Mouse (Mus musculus): ENCODE results near the gene Dscaml1. TPM values are rescaled to one million over a fixed set of nuclear protein-coding genes. Genes with fewer than 3 reads are reported as not detected.

Gene Dscaml1
- polyA plus RNA-seq, 1 experiment from 2014 or later = not detected

GRCm38 (mm10) chr9:45465396-45466019 is 39.1 kb downstream of the Dscaml1 start:
- no peaks in the 10 kb centered on the region for H3K4me1 ChIP-seq
- H3K27me3 ChIP-seq (replicated peaks) = no peaks in the 10 kb centered on the region
- no peak for ATAC-seq
- H3K36me3 ChIP-seq = no peaks in the 10 kb centered on the region
- no peak overlapping the region for H3K9ac ChIP-seq
- WGBS (ENCODE audit: insufficient replicate concordance) = 61% methylated on average over 6 of the region's 6 CpGs
- no peaks in the 10 kb centered on the region for H3K9me3 ChIP-seq (replicated peaks)
- no peak overlapping the region for H3K4me2 ChIP-seq
- no peak overlapping the region for H3K27ac ChIP-seq
- H3K4me3 ChIP-seq = no peak overlapping the region

DNA sequence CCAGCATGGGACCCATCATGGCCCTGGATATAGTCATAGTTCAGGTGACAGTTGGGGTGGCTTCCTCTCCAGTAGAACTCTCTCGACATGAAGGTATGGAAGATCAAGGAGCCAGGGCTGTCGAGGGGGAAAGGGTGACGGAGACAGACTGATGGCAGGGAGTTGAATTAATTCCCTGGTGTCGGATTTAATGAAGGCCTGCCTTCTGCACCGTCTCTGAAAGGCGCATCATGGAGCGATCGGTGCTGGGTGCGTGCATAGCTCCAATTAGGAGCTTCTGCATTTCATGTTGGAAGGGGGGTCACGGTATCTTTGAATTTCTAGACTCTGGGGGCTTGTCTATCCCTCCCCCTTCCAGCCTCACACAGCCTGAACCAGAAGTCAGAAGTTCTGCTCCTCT is 41.8 kb downstream of the Dscaml1 start:
- H3K27ac ChIP-seq = no peak overlapping the region
- H3K9ac ChIP-seq = no peak overlapping the region
- H3K27me3 ChIP-seq (replicated peaks) = 0 out of 2 replicates have a peak, but pooled peaks cover 5% of the 10 kb centered on the region
- ATAC-seq = no peak
- H3K4me1 ChIP-seq = no peaks in the 10 kb centered on the region
- no peak overlapping the region for H3K4me2 ChIP-seq
- no peak overlapping the region for H3K4me3 ChIP-seq
- H3K9me3 ChIP-seq (replicated peaks) = no peaks in the 10 kb centered on the region
- no peaks in the 10 kb centered on the region for H3K36me3 ChIP-seq
- WGBS (ENCODE audit: insufficient replicate concordance) = 64% methylated on average over 10 of the region's 10 CpGs

DNA sequence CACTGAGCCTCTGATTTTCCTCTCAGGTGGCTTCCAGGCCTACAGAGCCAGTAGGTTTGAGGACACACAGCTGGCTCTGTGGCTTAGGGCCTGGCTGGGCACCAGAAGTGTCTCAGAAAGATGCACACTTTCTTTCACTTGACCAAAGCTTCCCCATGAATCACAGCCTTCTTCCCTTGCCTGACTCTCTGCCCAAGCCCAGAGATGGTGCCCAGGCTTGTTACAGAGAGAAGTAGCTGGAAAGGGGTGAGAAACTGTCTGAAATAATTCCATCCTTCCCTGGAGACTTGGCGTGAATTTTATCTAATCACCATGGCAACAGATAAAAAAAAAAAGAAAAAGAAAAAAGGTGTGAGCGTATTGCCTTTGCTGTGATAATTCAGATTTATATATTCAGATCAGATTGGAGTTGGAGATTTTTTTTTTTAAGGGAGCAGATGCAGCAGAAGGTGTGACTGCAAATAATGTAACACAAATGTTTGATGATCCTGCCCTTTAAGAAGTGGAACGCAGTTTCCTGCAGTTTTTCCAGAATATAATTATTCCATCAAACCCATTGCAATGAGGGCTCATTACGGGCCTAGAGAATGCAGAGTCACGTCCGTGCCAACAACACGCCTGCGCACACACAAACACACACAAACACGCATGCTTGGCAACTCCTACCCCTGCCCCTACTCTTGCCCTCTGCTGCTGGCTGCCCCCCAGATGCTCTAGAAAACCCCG is 44.5 kb downstream of the Dscaml1 start:
- H3K36me3 ChIP-seq = no peaks in the 10 kb centered on the region
- H3K4me3 ChIP-seq = no peak overlapping the region
- WGBS (ENCODE audit: insufficient replicate concordance) = 67% methylated on average over 10 of the region's 10 CpGs
- H3K27me3 ChIP-seq (replicated peaks) = 0 out of 2 replicates have a peak, but pooled peaks cover 5% of the 10 kb centered on the region
- H3K27ac ChIP-seq = no peak overlapping the region
- ATAC-seq = no peak
- H3K9ac ChIP-seq = no peak overlapping the region
- no peak overlapping the region for H3K4me2 ChIP-seq
- H3K9me3 ChIP-seq (replicated peaks) = no peaks in the 10 kb centered on the region
- no peaks in the 10 kb centered on the region for H3K4me1 ChIP-seq

GRCm38 (mm10) chr9:45471691-45472090 is 45.3 kb downstream of the Dscaml1 start:
- no peak overlapping the region for H3K4me3 ChIP-seq
- H3K9me3 ChIP-seq (replicated peaks) = no peaks in the 10 kb centered on the region
- H3K4me1 ChIP-seq = no peaks in the 10 kb centered on the region
- WGBS (ENCODE audit: insufficient replicate concordance) = 26% methylated on average over 9 of the region's 9 CpGs
- no peak overlapping the region for H3K4me2 ChIP-seq
- H3K9ac ChIP-seq = no peak overlapping the region
- ATAC-seq = no peak
- H3K27ac ChIP-seq = no peak overlapping the region
- no peaks in the 10 kb centered on the region for H3K36me3 ChIP-seq
- 0 out of 2 replicates have a peak, but pooled peaks cover 5% of the 10 kb centered on the region for H3K27me3 ChIP-seq (replicated peaks)

DNA sequence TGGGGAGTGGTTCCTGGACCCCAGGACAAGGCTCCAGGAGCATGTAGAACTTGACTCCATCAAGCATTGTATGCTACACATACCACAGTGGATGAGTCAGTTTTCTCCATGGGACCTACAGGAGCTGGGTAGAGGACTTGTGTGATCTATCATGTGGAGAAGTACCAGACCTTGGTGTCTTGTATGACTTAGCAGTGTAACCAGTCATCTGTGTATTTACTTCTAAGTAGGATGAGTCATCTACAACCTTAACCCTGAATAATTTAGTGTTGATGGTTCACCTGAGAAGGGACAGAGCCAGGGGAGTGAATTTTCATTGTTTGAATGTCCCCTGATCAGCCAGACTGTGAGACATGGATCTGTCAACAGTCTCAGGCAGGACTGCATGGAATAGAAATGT is 48.4 kb downstream of the Dscaml1 start:
- H3K9me3 ChIP-seq (replicated peaks) = no peaks in the 10 kb centered on the region
- 0 out of 2 replicates have a peak, but pooled peaks cover 5% of the 10 kb centered on the region for H3K27me3 ChIP-seq (replicated peaks)
- no peak overlapping the region for H3K9ac ChIP-seq
- no peaks in the 10 kb centered on the region for H3K36me3 ChIP-seq
- no peak for ATAC-seq
- H3K4me3 ChIP-seq = no peak overlapping the region
- no peaks in the 10 kb centered on the region for H3K4me1 ChIP-seq
- no peak overlapping the region for H3K4me2 ChIP-seq
- H3K27ac ChIP-seq = no peak overlapping the region

- H3K27ac ChIP-seq = no peak overlapping the region
- no peaks in the 10 kb centered on the region for H3K36me3 ChIP-seq
- no peaks in the 10 kb centered on the region; the same call in 1 of the 2 replicates for H3K27me3 ChIP-seq (replicated peaks)
- H3K4me3 ChIP-seq = no peak overlapping the region
- H3K9me3 ChIP-seq (replicated peaks) = no peaks in the 10 kb centered on the region
- ATAC-seq = no peak
- H3K4me2 ChIP-seq = no peak overlapping the region
- H3K9ac ChIP-seq = no peak overlapping the region
- WGBS (ENCODE audit: insufficient replicate concordance) = 73% methylated on average over 9 of the region's 9 CpGs
- no peaks in the 10 kb centered on the region for H3K4me1 ChIP-seq
Observed at GRCm38 (mm10) chr9:45480936-45481335, 54.5 kb downstream of the Dscaml1 start.

- Histone ChIP-seq H3K9ac (no peak overlapping the region), H3K4me1 (no peaks in the 10 kb centered on the region), H3K4me3 (no peak overlapping the region), H3K27me3 (replicated peaks) (no peaks in the 10 kb centered on the region; the same call in 1 of the 2 replicates), H3K4me2 (no peak overlapping the region), H3K27ac (no peak overlapping the region), H3K36me3 (no peaks in the 10 kb centered on the region), H3K9me3 (replicated peaks) (no peaks in the 10 kb centered on the region)
- ATAC-seq = no peak
- WGBS (ENCODE audit: insufficient replicate concordance) = 51% methylated on average over 4 of the region's 4 CpGs
Observed at GRCm38 (mm10) chr9:45486665-45487074, 60.2 kb downstream of the Dscaml1 start.

GRCm38 (mm10) chr9:45487179-45487801 is 60.9 kb downstream of the Dscaml1 start:
- Histone ChIP-seq H3K4me1 (no peaks in the 10 kb centered on the region), H3K4me2 (no peak overlapping the region), H3K4me3 (no peak overlapping the region), H3K9me3 (replicated peaks) (no peaks in the 10 kb centered on the region), H3K27me3 (replicated peaks) (no peaks in the 10 kb centered on the region; the same call in 1 of the 2 replicates), H3K9ac (no peak overlapping the region), H3K36me3 (no peaks in the 10 kb centered on the region), H3K27ac (no peak overlapping the region)
- WGBS (ENCODE audit: insufficient replicate concordance) = 74% methylated on average over 12 of the region's 12 CpGs
- ATAC-seq = no peak

DNA sequence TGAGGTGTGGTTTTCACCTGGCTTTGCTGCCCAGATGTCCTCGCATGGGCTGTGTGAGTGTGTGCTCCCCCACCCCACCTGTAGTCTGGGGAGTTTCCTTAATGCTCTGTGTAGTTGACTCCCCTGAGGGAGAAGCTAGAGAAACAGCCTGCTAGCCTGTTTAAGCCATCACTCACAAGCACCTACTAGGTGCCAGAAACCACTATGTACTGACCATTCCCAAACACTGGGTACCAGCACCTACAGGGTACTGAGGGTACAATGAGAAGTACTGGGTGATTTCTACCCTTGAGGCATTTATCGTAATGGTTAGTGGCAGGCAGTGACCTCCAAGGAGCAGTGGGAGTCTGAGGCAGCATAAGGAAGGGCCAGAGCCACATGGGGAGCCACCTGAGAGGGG is 64.5 kb downstream of the Dscaml1 start:
- Histone ChIP-seq H3K9me3 (replicated peaks) (no peaks in the 10 kb centered on the region), H3K27me3 (replicated peaks) (no peaks in the 10 kb centered on the region), H3K4me1 (no peaks in the 10 kb centered on the region), H3K4me2 (no peak overlapping the region), H3K36me3 (no peaks in the 10 kb centered on the region), H3K27ac (no peak overlapping the region), H3K4me3 (no peak overlapping the region), H3K9ac (no peak overlapping the region)
- 80% methylated on average over 2 of the region's 2 CpGs for whole genome bisulfite sequencing (ENCODE audit: insufficient replicate concordance)
- no peak for ATAC-seq

- Histone ChIP-seq H3K9ac (no peak overlapping the region), H3K4me2 (no peak overlapping the region), H3K27me3 (replicated peaks) (peaks cover 6% of the 10 kb centered on the region; the same call in 1 of the 2 replicates), H3K27ac (no peak overlapping the region), H3K36me3 (no peaks in the 10 kb centered on the region), H3K4me3 (no peak overlapping the region), H3K9me3 (replicated peaks) (no peaks in the 10 kb centered on the region), H3K4me1 (0 out of 2 replicates have a peak, but pooled peaks cover 3% of the 10 kb centered on the region)
- 64% methylated on average over 3 of the region's 3 CpGs for WGBS (ENCODE audit: insufficient replicate concordance)
- ATAC-seq = no peak
Observed at GRCm38 (mm10) chr9:45494889-45495288, 68.5 kb downstream of the Dscaml1 start.

GRCm38 (mm10) chr9:45496340-45496739 is 69.9 kb downstream of the Dscaml1 start:
- no peaks in the 10 kb centered on the region for H3K36me3 ChIP-seq
- H3K4me1 ChIP-seq = 0 out of 2 replicates have a peak, but pooled peaks cover 3% of the 10 kb centered on the region
- 66% methylated on average over 3 of the region's 3 CpGs for WGBS (ENCODE audit: insufficient replicate concordance)
- peaks cover 6% of the 10 kb centered on the region; the same call in 1 of the 2 replicates for H3K27me3 ChIP-seq (replicated peaks)
- H3K9ac ChIP-seq = no peak overlapping the region
- no peaks in the 10 kb centered on the region for H3K9me3 ChIP-seq (replicated peaks)
- no peak overlapping the region for H3K4me2 ChIP-seq
- no peak for ATAC-seq
- no peak overlapping the region for H3K4me3 ChIP-seq
- no peak overlapping the region for H3K27ac ChIP-seq

- Histone ChIP-seq H3K4me3 (no peak overlapping the region), H3K4me2 (no peak overlapping the region), H3K27ac (no peak overlapping the region), H3K36me3 (no peaks in the 10 kb centered on the region), H3K4me1 (0 out of 2 replicates have a peak, but pooled peaks cover 3% of the 10 kb centered on the region), H3K9me3 (replicated peaks) (no peaks in the 10 kb centered on the region), H3K9ac (no peak overlapping the region), H3K27me3 (replicated peaks) (peaks cover 6% of the 10 kb centered on the region; the same call in 1 of the 2 replicates)
- no peak for ATAC-seq
- 41% methylated on average over 1 of the region's 1 CpGs for WGBS (ENCODE audit: insufficient replicate concordance)
Observed at GRCm38 (mm10) chr9:45496944-45497343, 70.5 kb downstream of the Dscaml1 start.
